Mouse (Mus musculus): Measurements from ENCODE around the gene Zcchc24.
"Not testable (repeated sequence)": the region's sequence is repeated elsewhere in the genome, so short reads cannot be mapped to it uniquely, and the experiment has no call there.

Zcchc24 gene

DNA sequence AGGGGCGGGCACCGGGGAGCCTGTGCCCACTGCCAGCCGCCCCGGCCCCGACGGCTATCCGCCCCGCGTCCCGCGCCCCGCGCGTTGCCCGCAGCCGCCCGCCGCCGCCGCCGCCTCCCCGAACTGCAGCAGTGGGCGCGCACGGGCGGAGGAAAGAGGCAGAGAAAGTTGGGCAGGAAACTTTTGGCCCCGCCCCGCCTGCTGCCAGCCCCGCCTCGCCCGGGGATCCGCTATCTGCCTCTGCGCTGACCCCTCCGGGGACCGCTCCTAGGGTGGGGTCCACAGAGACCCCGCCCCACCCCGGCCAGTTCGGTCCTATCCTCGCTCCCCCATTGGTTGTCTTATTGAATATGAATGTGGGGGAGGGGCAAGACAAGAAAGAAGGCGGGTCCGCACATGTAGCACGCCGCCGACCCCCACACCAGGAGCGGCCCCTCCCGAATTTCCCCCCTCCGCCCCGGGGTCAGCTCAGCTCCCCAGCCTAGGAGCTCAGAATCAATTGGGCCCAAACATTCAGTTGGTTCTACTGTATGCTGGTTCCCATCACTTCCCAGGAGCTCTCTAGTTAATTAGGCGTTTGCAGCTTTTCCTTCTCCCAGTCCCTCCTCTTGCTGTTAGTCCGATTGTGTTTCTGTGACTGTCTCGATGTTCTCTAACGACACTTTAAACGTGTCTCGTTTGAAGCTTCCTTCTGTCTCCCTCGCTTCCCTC, at the start of gene Zcchc24:
TSS of gene Zcchc24 (minus strand) at position 125 of the 711 bp plus-strand sequence.
- DNase-seq (ENCODE audit: low spot score) = peak; percentile 78

DNA sequence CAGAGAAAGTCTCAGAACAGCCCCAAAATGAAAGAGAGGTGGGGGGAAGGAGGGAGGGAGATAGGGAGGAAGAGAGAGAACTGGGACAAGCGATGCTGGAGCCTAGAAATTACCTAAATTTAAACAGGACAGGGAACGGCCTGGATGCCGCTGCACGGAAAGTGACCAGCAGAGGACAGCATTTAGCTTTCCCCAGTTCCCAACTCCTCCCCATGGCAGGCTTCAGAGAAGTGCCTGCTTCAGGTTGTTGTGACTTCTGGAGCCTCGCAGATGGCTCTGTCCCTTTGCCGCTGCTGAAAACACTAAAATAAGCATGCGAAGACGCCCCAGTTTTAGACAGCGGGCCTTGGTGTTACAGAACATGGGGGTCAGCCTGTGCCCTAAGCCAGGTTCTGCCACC, 47.6 kb upstream of the Zcchc24 start:
- no peak for DNase-seq (ENCODE audit: low spot score)

DNA sequence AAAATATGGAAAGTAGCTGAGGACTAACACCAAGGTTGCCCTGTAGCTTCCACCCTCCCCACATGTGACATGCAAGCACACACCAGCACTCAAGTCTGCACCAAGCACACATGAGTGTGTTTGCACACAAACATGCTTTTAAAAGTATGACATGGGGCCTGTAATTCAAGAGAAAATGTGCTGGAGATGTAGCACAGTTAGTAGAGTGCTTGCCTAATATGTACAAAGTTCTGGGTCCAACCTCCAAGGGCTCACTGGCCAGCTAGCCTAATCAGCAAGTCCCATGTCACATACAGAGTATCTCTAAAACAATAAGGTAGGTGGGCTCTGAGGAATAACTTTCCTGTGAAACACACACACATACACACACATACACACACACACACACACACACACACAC, 45.3 kb upstream of the Zcchc24 start:
- DNase-seq (ENCODE audit: low spot score) = no peak

DNA sequence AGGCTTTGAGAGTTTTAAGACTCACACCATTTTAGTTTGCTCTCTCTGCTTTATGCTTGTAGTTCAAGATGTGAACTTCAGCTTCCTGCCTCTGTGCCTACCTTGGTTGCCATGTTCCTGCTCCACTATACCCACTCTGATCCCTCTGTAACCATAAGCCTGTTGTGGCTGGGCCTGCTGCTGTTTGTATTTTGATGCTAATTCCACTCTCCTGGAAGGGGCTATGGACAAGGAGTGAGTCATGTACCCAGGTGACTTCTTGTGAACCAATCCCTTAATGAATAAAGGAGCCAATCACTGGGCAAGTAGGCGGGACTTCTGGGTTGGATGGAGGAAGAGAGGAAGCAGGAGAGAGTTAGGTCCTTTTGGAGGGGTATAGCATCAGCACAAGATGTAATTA, 42.2 kb upstream of the Zcchc24 start:
- not testable (repeated sequence) for DNase-seq (ENCODE audit: low spot score)

DNA sequence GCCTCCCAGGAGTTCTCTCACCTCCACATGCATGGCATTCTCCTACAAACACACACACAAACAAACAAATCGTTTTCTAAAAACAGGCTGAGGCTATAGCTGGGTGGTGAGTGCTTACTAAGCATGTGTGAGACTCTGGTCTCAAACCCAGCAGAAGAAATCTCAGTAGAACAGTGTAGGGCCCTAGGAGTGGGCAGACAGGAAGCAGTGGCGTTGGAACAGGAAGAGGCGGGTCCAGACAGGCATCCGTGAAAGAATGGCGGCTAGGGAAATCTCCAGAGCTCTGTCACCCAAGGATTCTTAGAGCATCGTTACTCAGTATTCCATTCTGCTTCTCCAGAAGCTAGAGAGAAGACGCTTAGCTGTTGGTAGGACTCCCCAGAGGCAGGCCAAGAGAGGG, 37.7 kb upstream of the Zcchc24 start:
- DNase-seq (ENCODE audit: low spot score) = no peak

DNA sequence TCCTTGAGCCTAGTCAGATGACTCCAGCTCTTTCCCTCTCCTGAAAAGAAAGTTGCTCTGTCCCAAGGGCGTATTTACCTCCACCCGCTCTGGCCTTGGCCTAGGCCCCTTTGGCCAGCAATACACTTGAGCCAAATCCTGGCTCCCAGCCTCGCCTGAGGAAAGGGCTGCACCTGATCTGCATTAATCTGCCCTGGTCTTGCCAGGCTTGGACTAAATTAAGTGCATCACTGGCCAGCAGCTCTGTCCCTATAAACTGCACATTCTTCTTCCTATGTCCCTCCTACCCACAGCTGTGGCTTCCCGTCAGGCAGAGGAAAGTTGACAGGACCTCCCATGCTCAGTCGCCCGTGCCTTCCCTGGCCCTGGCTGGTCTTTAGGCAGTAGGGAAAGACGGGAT, 37.0 kb upstream of the Zcchc24 start:
- no peak for DNase-seq (ENCODE audit: low spot score)

DNA sequence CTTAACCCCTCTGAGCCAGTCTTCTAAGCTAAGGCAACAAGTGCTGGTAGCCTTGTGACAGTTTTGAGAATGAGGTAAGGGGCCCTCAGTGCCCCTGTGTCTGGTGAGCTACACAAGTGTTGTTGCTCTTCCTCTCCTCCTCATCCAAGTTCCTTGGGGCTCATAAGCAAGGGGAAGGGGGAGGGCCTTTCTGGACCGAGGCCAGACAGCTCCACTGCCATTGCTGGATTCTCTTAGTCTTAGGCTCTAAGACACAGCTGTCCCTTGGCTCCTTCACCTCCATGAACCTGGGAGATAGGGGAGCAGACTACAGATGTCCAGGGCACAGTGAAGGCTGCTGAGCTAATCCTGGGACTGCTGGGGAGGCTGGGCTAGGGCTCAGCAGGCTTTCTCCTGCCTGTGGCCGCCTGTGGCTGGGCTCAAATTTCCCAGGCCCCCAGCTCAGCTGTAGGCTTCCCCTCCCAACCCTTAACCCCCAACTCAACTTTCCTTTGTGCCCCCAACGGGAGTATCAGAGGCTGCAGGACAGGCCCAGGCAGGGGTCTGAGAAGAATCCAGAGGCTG, 34.5 kb upstream of the Zcchc24 start:
- DNase-seq (ENCODE audit: low spot score) = no peak

DNA sequence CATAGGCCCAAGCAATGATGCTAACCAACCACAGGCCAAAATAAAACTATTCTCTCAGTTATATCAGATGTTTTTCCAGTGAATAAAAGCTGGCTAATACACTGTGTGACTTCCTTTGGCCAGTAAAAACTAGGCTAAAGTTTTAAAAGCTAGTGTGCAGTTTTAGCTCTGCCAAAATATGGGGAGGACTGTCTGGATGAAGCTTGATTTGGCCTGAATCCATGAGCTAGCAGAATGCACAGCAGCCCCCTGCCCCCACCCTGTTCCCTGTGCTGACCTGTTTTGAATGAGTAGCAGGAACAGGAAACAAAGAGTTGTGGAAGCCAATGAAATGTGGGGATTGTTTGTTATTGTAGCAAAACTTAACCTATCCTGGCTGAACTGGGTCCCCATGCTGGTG, 33.7 kb upstream of the Zcchc24 start:
- no peak for DNase-seq (ENCODE audit: low spot score)

DNA sequence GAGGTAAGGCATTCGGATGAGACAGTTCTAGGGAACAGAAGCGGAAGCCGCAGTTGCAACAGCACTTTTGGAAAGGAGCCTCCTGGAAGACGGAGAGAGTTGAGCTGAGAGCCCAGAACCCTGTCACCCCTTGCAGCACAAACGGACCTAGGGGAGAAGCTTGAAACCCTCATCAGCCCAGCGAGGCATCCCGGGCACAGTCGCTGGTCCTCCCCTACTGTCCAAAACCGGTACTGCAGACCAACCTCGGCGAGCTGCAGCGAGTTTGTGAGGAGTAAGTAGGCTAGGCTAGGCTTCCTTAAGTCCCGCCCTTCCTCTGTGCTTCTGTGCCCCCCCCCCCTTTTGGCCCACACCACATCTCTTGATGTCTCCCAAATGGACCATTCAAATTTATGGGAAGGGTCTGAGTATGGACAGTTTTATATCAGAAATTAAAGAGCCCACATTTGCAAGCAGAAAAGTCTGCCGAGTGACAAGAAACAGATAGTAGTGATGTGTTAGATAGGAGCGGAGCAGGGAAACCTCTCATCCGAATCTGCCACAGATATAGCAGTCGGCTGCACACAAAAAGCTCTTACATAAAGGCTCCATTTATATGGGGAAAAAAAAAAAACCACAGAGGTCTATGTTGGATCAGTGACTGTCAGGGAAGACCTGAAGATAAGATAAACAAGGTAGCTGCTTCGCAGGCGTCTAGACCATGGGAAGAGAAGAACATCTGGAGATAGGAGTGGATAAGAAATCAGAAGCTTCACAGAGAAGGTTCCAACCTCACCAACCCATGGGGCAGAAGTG, 31.5 kb upstream of the Zcchc24 start:
- DNase-seq (ENCODE audit: low spot score) = peak; percentile 91

DNA sequence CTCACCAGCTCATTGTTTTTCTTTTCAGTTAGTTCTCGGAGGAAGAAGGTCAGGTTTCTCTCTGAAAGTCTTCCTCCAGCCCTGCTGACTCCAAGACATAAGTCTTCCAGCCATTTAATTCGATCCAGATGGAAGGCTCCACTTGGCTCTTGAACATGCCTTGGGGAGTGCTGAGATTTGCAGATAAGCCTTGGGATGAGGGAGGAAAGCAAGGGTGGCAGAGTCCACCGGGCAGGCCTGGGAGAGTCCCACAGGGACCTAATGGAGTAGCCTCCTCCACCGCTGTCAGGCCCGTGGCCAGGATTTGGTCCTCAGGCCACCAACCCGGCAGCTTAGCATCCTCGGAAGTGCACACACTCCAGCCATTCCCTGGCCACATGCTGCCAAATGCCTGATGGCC, 27.8 kb upstream of the Zcchc24 start:
- no peak for DNase-seq (ENCODE audit: low spot score)

DNA sequence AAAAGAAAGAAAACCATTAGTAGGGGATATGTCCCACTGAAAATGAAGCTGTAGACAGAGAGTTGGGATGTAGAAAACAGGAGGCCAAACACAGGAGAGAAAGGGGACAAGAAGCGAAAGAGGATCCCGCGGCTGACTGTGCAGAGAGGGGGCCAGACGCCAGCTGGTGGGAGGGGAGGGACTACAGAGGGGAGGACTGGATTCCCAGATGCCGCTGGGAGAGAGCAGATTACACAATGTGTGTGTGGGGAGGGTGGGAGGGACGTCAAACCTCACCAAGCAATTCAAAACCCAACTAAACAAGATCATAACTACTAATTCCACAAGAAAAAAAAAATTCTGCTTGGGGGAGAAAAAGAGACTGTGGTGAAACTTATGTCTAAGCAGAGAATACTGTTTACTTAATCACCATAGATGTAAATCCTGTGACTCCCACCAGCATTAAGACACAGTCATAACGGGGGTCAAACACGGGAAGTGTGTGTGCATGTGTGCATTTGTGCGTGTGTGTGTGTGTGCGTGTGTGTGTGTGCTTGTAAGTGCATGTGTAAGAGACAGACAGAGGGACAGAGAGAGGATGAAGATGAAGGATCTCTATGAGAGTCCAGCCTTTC, 26.8 kb upstream of the Zcchc24 start:
- peak; percentile 54 for DNase-seq (ENCODE audit: low spot score)

DNA sequence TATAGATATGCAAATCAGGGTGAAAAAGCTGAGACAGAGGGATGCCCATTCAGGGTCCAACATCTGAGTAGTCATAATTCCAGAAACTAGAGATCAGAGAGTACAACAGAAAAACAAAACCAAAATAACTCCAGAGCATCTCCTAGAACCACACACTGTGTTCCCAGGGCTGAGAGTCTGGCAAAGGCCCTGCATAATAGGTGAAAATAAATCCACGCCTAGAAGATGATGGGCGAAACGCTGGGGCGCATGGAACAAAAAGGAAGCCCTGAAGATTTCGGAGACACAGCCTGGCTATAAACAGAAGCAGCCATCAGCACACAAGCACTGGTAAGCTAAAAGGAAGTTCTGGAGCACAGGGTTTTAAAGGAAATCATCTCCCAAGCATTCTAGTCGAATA, 26.2 kb upstream of the Zcchc24 start:
- no peak for DNase-seq (ENCODE audit: low spot score)

DNA sequence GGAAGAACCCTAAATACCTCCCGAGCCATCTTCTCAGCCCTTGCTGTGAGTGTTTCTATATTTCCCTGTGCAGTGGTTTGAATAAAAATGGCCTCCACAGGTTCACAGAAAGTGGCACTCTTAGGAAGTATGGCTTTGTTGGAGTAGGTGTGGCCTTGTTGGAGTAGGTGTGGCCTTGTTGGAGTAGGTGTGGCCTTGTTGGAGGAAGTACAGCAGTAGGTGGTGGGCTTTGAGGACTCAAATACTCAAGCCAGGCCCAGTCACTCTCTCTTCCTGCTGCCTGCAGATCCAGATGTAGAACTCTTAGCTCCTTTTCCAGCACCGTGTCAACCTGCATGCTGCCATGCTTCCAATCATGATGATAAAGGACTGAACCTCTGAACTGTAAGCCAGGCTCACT, 25.5 kb upstream of the Zcchc24 start:
- DNase-seq (ENCODE audit: low spot score) = no peak

DNA sequence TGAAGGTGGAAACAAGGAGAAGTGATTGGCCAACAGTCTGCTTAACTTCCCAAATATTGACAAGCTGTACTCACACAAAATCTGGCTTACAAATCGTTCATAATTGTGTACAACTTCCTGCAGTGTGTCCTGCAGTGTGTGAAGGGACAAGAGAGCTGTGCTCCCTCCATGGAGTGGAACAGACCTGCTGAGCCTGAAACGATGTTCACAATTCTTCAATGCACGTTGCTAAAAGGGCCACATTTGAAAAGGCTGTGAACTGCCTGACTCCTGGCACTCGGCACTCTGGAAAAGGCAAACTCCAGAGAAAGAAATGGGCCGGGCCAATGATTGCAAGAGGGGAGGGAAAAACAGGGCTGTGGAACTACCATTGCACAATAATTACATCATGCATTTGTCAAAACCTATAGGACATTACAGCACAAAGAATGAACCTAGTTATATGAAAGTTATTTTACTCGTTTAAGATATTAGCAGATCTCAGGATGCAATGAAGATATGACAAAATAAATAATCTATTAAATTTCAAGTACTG, 22.0 kb upstream of the Zcchc24 start:
- DNase-seq (ENCODE audit: low spot score) = no peak

DNA sequence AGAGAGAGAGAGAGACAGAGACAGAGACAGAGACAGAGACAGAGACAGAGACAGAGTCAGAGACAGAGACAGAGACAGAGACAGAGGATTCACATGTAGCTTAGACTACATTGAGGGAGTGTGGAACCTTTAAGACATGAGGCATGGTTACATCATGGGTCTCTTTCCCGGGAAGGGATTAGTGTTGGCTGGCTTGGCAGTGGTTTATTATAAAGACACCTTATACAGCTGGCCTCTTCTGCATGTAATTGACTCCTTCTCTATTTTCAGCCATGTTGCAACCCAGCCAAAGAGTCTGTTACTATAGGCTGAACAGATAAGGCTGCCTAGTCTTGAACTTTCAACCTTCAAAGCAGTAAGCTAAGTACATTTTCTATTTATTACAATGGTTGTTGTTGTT, 21.1 kb upstream of the Zcchc24 start:
- no peak for DNase-seq (ENCODE audit: low spot score)

DNA sequence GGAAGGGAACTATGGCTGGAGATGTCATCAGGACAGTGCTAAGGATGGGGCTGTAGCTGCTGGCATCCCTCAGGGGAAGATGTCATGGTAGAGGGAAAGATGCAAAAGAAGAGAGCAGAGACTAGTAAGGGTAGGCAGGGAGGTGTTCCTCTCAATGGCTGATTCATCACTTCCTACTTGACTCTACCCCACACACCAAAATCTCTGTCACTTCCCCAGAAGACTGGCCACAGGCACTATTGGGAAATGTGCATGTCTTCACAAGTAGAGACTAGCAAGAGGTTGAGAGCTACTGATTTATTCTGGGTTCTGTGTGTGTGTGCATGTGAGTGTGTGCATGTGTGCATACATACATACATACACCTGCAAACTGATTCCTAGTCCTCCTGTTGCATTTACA, 20.4 kb upstream of the Zcchc24 start:
- DNase-seq (ENCODE audit: low spot score) = no peak

DNA sequence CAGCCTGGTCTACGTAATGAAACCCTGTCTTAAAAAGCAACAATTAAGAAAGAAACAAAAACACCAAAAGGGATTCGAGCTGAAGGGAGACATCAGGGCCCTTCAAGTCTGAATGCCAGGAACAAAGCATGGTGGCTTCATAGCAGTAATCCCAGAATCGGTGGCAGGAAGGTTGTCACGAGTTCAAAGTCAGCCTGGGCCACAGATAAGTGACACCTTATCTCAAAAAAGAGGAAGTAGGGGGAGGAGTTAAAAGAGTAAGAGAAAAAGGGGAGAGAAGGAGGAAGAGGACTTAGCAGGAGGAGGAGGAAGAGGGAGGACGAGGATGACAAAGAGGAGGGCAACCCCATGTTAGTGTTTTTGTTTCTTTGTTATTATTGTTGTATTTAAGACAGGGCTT, 19.4 kb upstream of the Zcchc24 start:
- no peak for DNase-seq (ENCODE audit: low spot score)

DNA sequence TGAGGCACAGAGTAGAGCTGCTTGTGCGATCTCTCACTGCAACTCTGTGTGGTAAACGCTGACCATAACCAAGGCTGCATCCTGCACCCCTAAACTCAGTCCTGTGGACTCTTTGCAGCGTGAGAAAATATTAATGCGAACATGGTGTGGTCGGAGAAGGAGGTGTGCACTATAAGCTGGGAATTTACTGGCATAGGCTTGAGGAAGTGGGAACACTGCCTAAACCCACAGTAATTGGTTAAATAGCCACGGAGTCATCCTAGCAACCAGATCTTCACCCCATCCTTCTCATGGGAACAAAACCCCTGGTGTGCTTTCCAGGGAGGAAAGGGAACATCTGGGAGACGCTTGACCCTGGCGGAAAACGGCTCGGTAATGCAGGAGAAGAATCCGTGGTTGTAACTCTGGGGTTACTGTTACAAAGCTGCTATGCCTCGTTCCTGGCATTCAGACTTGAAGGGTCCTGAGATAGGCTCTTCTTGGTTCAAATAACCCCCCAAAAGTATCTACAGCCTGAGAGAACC, 18.6 kb upstream of the Zcchc24 start:
- no peak for DNase-seq (ENCODE audit: low spot score)

DNA sequence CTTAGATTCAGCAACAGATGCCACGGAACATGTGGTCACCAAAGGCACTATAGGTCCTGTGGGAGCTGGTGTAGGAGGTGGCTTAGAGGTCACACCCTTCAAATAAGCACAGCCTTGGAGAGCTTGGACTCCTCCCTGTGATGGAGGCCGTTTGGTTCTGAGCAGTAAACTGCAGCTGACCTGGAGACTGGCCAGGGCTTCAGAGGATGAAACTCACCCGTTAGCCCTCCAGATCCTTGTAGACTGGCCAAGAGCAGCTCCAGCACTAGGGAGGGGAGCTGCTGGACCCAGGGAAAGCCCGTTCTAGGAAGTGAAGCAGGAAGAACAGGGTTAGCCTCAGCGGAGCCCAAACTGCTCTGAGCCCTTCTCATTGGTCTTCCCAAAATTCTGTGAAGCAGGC, 18.1 kb upstream of the Zcchc24 start:
- DNase-seq (ENCODE audit: low spot score) = no peak

DNA sequence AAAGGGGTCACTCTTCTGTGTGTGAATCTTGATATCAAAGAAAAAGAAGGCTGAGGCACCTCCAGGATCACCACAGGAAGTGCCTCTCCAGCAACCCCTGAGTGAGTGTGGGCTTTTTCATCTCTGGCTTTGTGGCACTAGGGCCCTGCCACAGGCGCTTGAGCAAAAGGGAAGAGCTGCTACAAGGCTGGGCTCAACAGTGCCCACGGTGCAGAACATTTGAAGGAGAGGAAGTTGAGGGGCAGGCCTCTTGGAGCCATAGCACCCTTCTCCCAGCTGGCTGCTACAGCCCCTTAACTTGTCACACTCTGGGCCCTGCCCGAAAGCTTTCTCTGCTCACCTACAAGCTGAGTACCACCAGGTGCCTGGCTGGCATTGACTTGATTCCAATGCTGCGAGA, 16.4 kb upstream of the Zcchc24 start:
- no peak for DNase-seq (ENCODE audit: low spot score)

DNA sequence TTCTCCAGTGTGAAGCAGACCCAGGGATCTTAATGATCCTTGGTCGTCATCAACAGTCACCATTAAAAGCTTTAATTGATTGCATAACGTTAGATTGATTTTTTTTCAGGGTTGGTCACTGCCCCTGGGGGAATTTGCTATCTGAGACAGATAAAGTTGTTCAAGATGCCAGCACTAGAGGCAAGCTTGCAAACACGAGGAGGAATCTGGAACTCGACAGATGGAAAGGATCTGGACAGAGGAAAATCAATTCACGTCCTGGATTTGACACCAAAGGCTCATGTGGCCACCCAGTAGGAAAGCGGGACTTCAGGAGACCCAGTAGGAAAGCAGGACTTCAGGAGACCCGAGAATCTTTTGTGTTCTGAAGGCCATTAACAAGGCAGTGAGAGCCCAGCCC, 14.4 kb upstream of the Zcchc24 start:
- DNase-seq (ENCODE audit: low spot score) = no peak

DNA sequence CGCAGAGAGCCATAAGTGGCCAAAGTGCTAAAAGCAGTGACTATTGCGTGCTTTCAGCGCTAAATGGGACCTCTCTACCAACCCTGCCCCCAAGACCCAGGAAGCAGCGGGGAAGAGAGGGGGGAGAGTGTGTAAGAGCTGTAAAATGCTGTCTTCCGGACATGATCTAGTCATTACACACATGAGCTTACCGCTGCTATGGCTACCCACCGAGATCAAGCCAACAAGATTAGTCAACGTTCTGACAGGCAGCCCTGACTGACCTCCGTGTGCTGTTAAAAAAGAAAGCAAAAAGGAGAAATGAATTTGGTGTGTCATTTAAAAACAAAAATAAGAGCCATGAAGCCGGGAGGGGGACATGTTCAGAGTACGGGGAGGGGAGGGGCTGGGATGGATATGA, 11.8 kb upstream of the Zcchc24 start:
- DNase-seq (ENCODE audit: low spot score) = no peak

DNA sequence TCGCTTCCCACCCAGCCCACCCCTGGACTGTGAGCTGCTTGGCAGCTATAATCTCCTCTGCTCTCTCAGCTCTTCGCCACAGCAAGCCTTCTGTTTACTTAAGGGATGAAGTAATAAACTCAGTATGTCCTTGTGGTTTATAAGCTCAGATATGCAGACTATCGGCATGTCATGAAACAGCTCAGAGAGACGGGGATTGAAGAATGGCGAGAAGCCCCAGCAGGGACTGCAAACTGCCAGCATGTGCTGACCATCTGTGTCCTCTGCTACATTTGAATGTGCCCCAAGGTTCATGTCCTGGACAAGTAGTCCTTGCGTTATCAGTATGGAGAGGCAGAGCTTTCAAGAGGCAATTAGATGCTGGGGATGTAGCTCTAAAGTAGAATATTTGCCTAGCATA, 7.5 kb upstream of the Zcchc24 start:
- DNase-seq (ENCODE audit: low spot score) = no peak

Data from ovary, postnatal 10 days (tissue).